Mouse (Mus musculus) spleen, adult 2 months (tissue): ENCODE data around the gene Radil. TPM values are rescaled to one million over a fixed set of nuclear protein-coding genes. Genes with fewer than 3 reads are reported as not detected.

Source experiments
- DNase-seq, 2 experiments: peaks; one replicate each; pipeline versions ENCODE4 v3.0.0 to v3.0.0-alpha.2; 2012 to 2021; ENCODE audit warnings: low spot score in 2 of 2, low read depth in 1 of 2
- H3K27ac ChIP-seq: fragments of 200-500 bp; 2 replicates; pipeline ENCODE4 v1.5.1; 2012; ENCODE audit warnings: low read length, inconsistent platforms; ENCODE audit not compliant: insufficient read depth
- H3K27me3 ChIP-seq: fragments of 200-500 bp; 2 replicates; pipeline ENCODE4 v1.6.1; 2012; ENCODE audit warnings: mild to moderate bottlenecking, moderate library complexity, low read length, inconsistent platforms; ENCODE audit not compliant: control insufficient read depth, insufficient read depth
- H3K36me3 ChIP-seq: fragments of 200-500 bp; 2 replicates; pipeline ENCODE4 v1.6.1; 2012; ENCODE audit warnings: mild to moderate bottlenecking, low read length, inconsistent platforms; ENCODE audit not compliant: control insufficient read depth, insufficient read depth
- H3K4me1 ChIP-seq: fragments of 200-500 bp; 2 replicates; pipeline ENCODE4 v1.6.1; 2011; ENCODE audit warnings: inconsistent platforms; ENCODE audit not compliant: control insufficient read depth, insufficient read depth, insufficient read length
- H3K4me3 ChIP-seq: fragments of 200-500 bp; 2 replicates; pipeline ENCODE4 v1.5.1; 2011; ENCODE audit warnings: mild to moderate bottlenecking, inconsistent platforms; ENCODE audit not compliant: insufficient read depth, insufficient read length; ENCODE audit errors: extremely low read depth
- CTCF ChIP-seq: fragments of 200-500 bp; IDR thresholded peaks from 2 replicates; pipeline ENCODE4 v1.5.1; 2011; ENCODE audit warnings: mild to moderate bottlenecking, inconsistent platforms; ENCODE audit not compliant: insufficient read depth, insufficient read length, insufficient replicate concordance; ENCODE audit errors: extremely low read depth
- POLR2A ChIP-seq: fragments of 200-500 bp; IDR thresholded peaks from 2 replicates; pipeline ENCODE4 v1.6.1; 2011; ENCODE audit warnings: low read depth, low read length, inconsistent platforms
- WGBS: fragments of 180-500 bp; shearing (Covaris S2); methylation state at CpG from one replicate; pipeline ENCODE4 v1.1.7; 2018; 5-methylcytosine and 5-hydroxymethylcytosine counted together
- polyA plus RNA-seq: library from polyadenylated mRNA; depleted of rRNA; stranded (reverse); fragments of >200 nt; gene quantifications from 2 replicates; pipeline ENCODE4 v1.2.3, GENCODE M21; 2012

Radil gene
- polyA plus RNA-seq, 1 experiment: 0.25 TPM

- 76% methylated on average over 9 of the region's 9 CpGs for WGBS
- Histone ChIP-seq H3K27ac (no peak overlapping the region), H3K36me3 (no peaks in the 10 kb centered on the region), H3K4me3 (no peak overlapping the region), H3K27me3 (no peaks in the 10 kb centered on the region), H3K4me1 (no peaks in the 10 kb centered on the region)
- no peak for DNase-seq
- TF ChIP-seq POLR2A: no peak
- TF ChIP-seq CTCF: no peak
Measured at GRCm38 (mm10) chr5:142486654-142487053, 64.2 kb downstream of the Radil start.

GRCm38 (mm10) chr5:142483581-142483980, 67.3 kb downstream of the Radil start:
- no peak overlapping the region for H3K4me3 ChIP-seq
- no peaks in the 10 kb centered on the region for H3K4me1 ChIP-seq
- H3K36me3 ChIP-seq: no peaks in the 10 kb centered on the region
- no peak overlapping the region for H3K27ac ChIP-seq
- WGBS: 92% methylated on average over 5 of the region's 5 CpGs
- DNase-seq: no peak
- no peak for TF ChIP-seq CTCF
- no peak for TF ChIP-seq POLR2A
- H3K27me3 ChIP-seq: no peaks in the 10 kb centered on the region

- peak; percentile 15 to 34 for DNase-seq
- peak; percentile 61; the same call in 1 of the 2 replicates for TF ChIP-seq CTCF
- no peak for TF ChIP-seq POLR2A
- WGBS: 62% methylated on average over 2 of the region's 2 CpGs
- Histone ChIP-seq H3K4me3 (no peak overlapping the region), H3K27me3 (no peaks in the 10 kb centered on the region), H3K27ac (no peak overlapping the region), H3K36me3 (no peaks in the 10 kb centered on the region), H3K4me1 (no peaks in the 10 kb centered on the region)
Measured at GRCm38 (mm10) chr5:142482512-142482911, 68.4 kb downstream of the Radil start.

GRCm38 (mm10) chr5:142478829-142479435, 72.0 kb downstream of the Radil start:
- Histone ChIP-seq H3K27me3 (no peaks in the 10 kb centered on the region), H3K4me1 (no peaks in the 10 kb centered on the region), H3K4me3 (no peak overlapping the region), H3K27ac (no peak overlapping the region), H3K36me3 (peaks cover 13% of the 10 kb centered on the region)
- TF ChIP-seq POLR2A: no peak
- peak; percentile 82 for TF ChIP-seq CTCF
- peak; percentile 28 to 51 for DNase-seq
- WGBS: 44% methylated on average over 17 of the region's 17 CpGs

- 84% methylated on average over 5 of the region's 5 CpGs for WGBS
- H3K27ac ChIP-seq: no peak overlapping the region
- H3K36me3 ChIP-seq: peaks cover 14% of the 10 kb centered on the region
- no peaks in the 10 kb centered on the region for H3K27me3 ChIP-seq
- TF ChIP-seq POLR2A (no peak), CTCF (no peak)
- H3K4me3 ChIP-seq: no peak overlapping the region
- DNase-seq: no peak
- no peaks in the 10 kb centered on the region for H3K4me1 ChIP-seq
Measured at GRCm38 (mm10) chr5:142477866-142478615, 72.9 kb downstream of the Radil start.

- Histone ChIP-seq H3K36me3 (peaks cover 14% of the 10 kb centered on the region), H3K27me3 (no peaks in the 10 kb centered on the region), H3K4me3 (no peak overlapping the region), H3K4me1 (no peaks in the 10 kb centered on the region), H3K27ac (no peak overlapping the region)
- no peak for DNase-seq
- TF ChIP-seq CTCF (no peak), POLR2A (no peak)
- WGBS: 91% methylated on average over 12 of the region's 12 CpGs
Measured at GRCm38 (mm10) chr5:142477346-142477745, 73.6 kb downstream of the Radil start.

GRCm38 (mm10) chr5:142475669-142476068, 75.2 kb downstream of the Radil start:
- Histone ChIP-seq H3K36me3 (peaks cover 24% of the 10 kb centered on the region), H3K4me3 (no peak overlapping the region), H3K4me1 (no peaks in the 10 kb centered on the region), H3K27me3 (no peaks in the 10 kb centered on the region), H3K27ac (no peak overlapping the region)
- TF ChIP-seq POLR2A: no peak
- TF ChIP-seq CTCF: no peak
- no peak for DNase-seq
- WGBS: 42% methylated on average over 7 of the region's 7 CpGs
